Mouse (Mus musculus) frontal cortex, adult (tissue): Measurements from ENCODE around the gene Ttc3.
A peak's percentile ranks its signal among the peaks of the same experiment; 100 is the strongest.
"Not testable (repeated sequence)": the region's sequence is repeated elsewhere in the genome, so short reads cannot be mapped to it uniquely, and the experiment has no call there.

ENCODE experiments used
- ATAC-seq: cut with Nextera tagmentation; 2 replicates; pipeline ENCODE4 v1.9.2; 2017; ENCODE audit warnings: mild to moderate bottlenecking, moderate library complexity, mixed read lengths; ENCODE audit not compliant: low TSS enrichment

The Ttc3 gene

DNA sequence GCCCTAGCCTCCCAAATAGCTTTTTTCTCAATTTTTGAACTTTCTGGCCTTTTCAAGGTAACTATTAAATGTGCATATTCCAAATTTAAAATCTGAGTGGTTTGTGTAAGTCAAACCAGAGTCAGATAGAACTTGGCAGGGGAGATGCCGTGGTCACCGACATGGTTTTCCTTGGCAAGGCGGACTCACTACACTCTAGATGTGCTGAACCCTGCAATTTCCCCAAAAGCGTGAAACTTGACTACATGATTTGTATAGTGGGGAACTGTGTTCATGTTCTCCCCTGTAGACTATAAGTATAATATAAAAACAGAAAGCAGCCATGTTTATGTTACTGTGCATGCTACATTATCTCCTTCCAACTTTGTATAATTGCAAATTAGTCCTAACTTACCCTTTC lies 58.5 kb downstream of the Ttc3 start:
- no peak for ATAC-seq

DNA sequence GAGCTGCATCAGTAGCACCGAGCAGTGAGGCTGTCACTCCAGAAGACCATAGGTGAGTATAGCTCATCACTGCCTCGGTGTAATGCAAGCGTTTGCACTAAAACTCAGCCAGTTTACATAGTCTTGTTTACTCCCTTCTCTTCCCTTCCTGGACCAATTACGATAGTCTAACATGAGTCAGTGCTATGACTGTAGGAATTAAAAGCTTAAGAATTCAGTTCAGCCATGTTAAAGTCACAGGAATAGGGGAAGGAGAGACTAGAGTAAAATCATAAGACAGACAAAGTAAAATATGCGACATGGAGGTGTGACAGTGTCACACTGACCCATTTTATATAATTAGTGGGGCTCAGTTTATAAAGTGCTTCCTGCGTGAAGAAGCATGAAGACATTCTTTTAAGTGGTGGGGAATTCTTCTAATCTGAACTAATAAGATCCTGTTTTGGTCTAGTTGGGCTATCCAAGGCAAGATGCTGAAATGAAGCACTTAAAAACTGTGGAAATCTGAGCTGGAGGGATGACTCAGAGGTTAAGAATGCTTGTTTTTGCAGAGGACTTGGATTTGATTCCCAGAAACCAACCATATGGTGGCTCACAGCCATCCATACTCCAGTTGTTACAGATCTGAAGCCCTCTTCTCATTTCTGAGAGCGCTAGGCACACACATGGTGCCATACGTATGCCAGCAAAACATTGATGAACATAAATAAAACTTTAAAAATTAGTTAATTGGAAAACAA lies 65.2 kb downstream of the Ttc3 start:
- 0 out of 2 replicates have a peak, but pooled peaks have one; percentile 34 for ATAC-seq

GRCm38 (mm10) chr16:94436801-94437200 lies 66.4 kb downstream of the Ttc3 start:
- ATAC-seq, result peak; percentile 24; the same call in 1 of the 2 replicates

DNA sequence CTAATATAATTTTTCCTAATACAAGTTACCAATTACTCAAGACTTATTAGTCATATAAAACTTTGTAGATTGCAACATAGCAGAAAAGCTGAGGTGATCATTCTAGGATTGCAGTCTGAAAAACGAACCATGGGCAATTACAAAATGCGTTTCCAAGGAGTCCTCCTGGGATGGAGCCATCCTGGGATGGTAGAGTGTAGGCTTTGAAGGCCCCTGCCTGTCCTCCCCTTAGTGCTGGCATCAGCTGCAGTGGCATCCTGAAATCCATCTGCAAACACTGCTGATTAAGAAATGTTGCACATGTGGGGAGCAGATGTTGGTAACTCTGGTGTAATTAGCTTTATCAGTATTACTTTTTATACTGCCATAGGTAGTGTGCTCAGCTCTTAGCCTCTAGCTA lies 70.9 kb downstream of the Ttc3 start:
- no peak for ATAC-seq

DNA sequence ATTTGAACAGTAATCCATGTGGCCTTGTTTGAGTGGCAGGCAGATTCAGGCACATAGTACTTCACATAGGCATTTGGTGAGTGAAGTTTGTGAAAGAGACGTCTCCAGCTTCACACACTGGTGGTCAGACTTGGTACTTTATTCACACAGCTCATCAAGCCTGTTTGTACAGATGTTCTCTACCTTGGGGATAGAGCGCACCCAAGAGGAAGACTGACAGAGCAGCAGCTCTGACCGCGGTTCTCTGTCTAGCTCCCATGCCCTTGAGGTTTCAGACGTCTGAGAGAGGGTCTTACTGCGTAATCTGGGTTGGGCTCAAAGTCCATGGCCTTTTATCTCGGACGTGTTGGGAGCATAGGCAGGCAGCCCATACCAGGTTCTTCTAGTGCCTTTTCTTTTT lies 78.7 kb downstream of the Ttc3 start:
- ATAC-seq, result no peak

GRCm38 (mm10) chr16:94449632-94450031 lies 79.2 kb downstream of the Ttc3 start:
- ATAC-seq, result no peak

DNA sequence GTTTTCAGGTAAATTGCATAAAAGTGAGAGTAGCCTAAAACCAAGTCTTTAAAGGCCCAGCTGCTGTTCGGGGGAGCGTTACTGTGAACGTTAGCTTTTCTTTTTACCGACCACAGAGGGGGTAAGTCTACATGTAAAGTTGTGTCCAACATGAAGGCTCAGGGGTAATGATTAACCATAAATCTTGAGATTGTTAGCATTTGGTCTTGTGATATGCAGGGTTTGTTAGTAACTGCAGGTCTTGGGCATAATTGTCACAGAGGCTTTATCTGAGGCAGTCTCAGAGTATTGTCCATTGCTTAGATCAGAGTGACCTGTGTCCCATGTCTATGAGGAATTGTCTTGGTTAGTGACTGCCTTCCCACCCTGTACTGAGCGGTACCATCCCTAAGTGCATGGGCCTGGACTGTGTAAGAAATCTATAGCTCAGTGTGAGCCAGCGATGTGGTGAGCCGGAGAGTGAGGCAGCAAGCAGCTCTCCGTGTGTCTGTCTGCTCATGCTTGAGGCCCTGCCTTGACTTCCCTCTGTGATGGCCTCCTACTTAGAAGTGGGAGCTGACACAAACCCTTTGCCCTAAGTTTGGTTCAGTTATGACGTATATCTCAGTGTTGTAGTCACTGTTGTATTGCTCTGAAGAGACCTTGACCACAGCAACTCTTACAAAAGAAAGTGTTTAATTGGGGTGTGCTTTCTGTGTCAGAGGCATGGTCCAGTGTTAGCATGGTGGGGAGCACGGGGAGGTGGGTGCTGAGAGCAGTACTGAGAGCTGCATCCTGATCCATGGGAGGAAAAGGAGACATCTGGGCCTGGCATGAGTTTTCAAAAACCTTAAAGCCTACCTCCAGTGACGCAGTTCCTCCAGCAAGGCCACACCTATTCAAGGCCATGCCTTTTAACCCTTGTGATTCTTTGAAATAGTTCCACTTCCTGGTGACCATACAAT lies 81.4 kb downstream of the Ttc3 start:
- 0 out of 2 replicates have a peak, but pooled peaks have one; percentile 5 for ATAC-seq

DNA sequence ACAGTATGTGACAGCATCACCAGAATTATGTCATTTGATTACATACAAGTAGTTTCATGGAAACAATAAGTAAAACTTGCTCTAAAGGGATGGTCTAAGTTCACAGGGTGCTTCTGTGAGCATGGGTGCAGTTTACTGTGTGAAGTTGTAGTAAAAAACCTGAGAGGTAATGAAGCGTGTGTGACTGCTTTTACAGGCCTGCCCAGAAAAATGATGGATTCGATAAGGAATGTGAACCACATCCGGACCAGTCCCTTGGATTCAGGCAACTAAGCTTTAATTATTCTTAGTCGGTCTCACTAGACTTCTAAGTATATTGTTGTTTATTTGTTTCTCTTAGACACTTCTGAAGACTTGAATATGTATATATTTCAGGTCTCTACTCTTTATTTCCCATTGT lies 82.3 kb downstream of the Ttc3 start:
- no peak for ATAC-seq

GRCm38 (mm10) chr16:94454146-94454545 lies 83.7 kb downstream of the Ttc3 start:
- no peak for ATAC-seq

- peak; percentile 49; the same call in 1 of the 2 replicates for ATAC-seq
These were observed 93.6 kb downstream of the Ttc3 start for GRCm38 (mm10) chr16:94464067-94464466.

DNA sequence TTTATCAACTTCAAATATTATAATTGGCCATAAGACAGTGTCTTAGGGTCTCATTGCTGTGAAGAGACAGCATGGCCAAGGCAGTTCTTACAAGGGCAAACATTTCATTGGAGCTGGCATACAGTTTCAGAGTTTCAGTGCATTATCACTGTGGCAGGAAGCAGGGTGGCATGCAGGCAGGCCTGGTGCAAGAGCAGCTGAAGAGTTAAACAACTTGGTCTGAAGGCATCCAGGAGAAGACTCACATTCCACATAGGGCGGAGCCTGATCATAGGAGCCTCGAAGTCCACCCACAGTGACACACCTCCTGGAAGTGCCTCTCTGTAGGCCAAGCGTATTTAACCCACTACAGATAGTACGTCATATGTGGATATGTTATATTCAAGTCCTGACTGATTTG lies 95.5 kb downstream of the Ttc3 start:
- no peak for ATAC-seq

- not testable (repeated sequence) for ATAC-seq
These were observed 95.9 kb downstream of the Ttc3 start for GRCm38 (mm10) chr16:94466317-94466716.

- ATAC-seq, result no peak
These were observed 97.1 kb downstream of the Ttc3 start for GRCm38 (mm10) chr16:94467337-94468055.

DNA sequence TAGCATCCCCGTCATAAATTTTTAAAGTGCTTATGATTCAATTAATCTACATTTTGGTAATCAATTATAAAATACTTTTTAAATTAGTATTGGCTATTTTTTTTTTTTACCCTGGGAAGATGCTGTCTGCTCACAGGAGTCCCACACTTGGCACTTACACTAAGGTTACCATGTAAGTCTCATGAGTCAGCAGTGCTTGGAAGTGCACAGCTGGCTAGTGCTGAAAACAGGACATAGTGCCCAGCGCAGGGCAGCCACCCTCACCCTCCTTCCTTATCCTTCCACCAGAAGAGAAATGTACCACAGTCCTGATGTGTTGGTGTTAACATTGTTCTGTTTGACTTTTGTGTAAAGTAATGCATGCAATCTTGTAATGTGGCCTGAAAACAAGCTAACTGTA lies 98.0 kb downstream of the Ttc3 start:
- no peak for ATAC-seq

DNA sequence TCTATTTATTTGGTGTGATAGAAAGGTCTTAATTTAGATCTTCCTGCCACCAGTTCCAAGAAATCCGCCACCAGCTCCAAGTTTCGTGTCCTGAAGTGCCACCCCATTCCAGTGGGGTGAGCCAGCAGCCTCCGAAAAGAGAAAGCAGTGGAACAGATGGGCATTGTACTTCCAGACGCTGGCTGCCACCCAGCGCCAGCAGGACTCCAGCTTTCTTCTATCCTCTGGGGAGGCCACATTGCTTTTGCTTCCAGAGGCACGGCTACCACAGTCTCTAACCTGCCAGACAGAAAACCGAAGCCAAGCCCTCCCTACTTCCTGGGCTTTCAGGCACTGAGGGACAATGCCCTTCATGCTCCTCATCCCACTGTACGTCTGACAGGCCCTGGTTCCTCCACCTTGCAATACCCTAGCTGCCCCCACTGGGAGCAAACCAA lies 102.1 kb downstream of the Ttc3 start:
- ATAC-seq, result peak; percentile 83

DNA sequence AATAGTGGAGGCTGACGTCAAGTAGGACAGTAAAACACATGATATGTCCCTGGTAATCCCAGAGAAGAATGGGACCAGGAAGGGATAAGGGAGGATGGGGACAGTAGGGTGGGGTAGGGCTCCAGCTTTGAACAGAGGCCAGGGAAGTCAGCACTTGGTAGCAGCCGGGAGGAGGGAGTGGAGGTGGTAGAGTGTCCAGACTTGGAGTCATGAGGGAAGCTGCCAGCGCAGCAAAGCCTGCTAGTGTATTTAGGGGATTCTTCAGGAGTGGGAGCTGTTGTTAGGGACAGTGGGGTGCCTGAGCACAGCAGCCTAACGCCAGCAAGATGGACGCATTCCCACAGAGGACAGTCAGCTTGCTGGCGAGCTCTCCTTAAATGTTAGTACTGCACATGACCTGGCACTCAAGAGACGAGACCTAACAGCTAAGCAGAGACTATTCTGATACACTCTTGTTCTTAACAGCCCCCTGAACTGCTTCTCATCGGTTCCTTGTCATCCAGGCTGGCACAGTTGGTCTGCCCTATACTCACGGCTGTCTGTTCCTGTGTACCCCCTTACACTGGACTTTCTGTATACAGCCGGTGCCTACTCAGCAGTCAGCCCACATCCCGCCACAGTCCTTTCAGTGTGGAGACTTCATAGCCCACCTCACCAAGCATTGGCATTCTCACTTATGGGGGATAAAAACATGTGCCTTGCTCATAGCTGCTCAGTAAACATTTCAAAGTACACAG lies 102.8 kb downstream of the Ttc3 start:
- peak; percentile 31 for ATAC-seq

DNA sequence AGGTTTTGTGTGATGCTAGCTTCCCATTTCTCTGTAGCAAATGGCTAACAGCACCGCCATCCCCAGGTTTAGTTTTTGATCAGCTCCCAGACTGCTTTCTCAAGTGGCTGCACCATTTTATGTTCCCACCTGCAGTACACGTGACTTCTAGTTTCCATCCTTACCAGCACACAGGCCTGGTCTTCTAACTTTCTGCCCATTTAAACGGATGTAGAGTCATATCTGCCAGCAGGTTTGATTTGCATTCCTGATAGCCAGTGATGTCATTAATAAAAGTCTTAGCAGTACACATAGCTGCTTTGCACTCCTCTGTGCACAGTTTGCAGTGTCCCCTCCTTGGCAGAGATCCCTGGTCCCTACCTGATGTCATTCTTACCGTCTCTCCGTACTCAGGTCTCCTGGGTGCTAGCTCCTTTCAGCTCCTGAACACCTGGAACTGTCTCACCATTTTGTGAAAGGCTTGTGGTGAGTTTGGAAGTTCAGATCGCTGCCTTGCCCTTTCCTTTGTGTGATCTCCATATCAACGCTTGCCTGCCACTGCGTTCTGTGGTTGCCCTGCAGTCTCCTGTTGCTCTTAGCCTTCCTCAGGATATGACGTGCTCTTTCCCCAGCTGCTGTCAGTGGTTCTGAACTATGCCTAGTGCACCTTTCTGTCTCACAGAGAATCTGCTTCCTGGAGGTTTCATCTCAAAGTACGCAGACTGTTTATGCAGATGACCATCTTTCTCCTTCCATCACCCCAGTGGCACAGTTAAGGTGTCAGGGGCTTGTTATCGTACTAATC lies 114.5 kb downstream of the Ttc3 start:
- no peak for ATAC-seq

GRCm38 (mm10) chr16:94487341-94487740 lies 116.9 kb downstream of the Ttc3 start:
- ATAC-seq, result no peak

- peak; percentile 91 for ATAC-seq
These were observed 118.9 kb downstream of the Ttc3 start for GRCm38 (mm10) chr16:94489326-94489725.

- not testable (repeated sequence) for ATAC-seq
These were observed 126.8 kb downstream of the Ttc3 start for GRCm38 (mm10) chr16:94497176-94497575.
